Mouse (Mus musculus) spleen, adult 2 months (tissue): ENCODE results near the gene Cnksr1. TPM values are rescaled to one million over a fixed set of nuclear protein-coding genes. Genes with fewer than 3 reads are reported as not detected.
"Not testable (repeated sequence)": the region's sequence is repeated elsewhere in the genome, so short reads cannot be mapped to it uniquely, and the experiment has no call there.

ENCODE experiments used
- DNase-seq, 2 experiments: peaks; one replicate each; pipeline versions ENCODE4 v3.0.0 to v3.0.0-alpha.2; 2012 to 2021; ENCODE audit warnings: low spot score in 2 of 2, low read depth in 1 of 2
- H3K27ac ChIP-seq: fragments of 200-500 bp; 2 replicates; pipeline ENCODE4 v1.5.1; 2012; ENCODE audit warnings: low read length, inconsistent platforms; ENCODE audit not compliant: insufficient read depth
- H3K27me3 ChIP-seq: fragments of 200-500 bp; 2 replicates; pipeline ENCODE4 v1.6.1; 2012; ENCODE audit warnings: mild to moderate bottlenecking, moderate library complexity, low read length, inconsistent platforms; ENCODE audit not compliant: control insufficient read depth, insufficient read depth
- H3K36me3 ChIP-seq: fragments of 200-500 bp; 2 replicates; pipeline ENCODE4 v1.6.1; 2012; ENCODE audit warnings: mild to moderate bottlenecking, low read length, inconsistent platforms; ENCODE audit not compliant: control insufficient read depth, insufficient read depth
- H3K4me1 ChIP-seq: fragments of 200-500 bp; 2 replicates; pipeline ENCODE4 v1.6.1; 2011; ENCODE audit warnings: inconsistent platforms; ENCODE audit not compliant: control insufficient read depth, insufficient read depth, insufficient read length
- H3K4me3 ChIP-seq: fragments of 200-500 bp; 2 replicates; pipeline ENCODE4 v1.5.1; 2011; ENCODE audit warnings: mild to moderate bottlenecking, inconsistent platforms; ENCODE audit not compliant: insufficient read depth, insufficient read length; ENCODE audit errors: extremely low read depth
- CTCF ChIP-seq: fragments of 200-500 bp; IDR thresholded peaks from 2 replicates; pipeline ENCODE4 v1.5.1; 2011; ENCODE audit warnings: mild to moderate bottlenecking, inconsistent platforms; ENCODE audit not compliant: insufficient read depth, insufficient read length, insufficient replicate concordance; ENCODE audit errors: extremely low read depth
- POLR2A ChIP-seq: fragments of 200-500 bp; IDR thresholded peaks from 2 replicates; pipeline ENCODE4 v1.6.1; 2011; ENCODE audit warnings: low read depth, low read length, inconsistent platforms
- WGBS: fragments of 180-500 bp; shearing (Covaris S2); methylation state at CpG from one replicate; pipeline ENCODE4 v1.1.7; 2018; 5-methylcytosine and 5-hydroxymethylcytosine counted together
- polyA plus RNA-seq: library from polyadenylated mRNA; depleted of rRNA; stranded (reverse); fragments of >200 nt; gene quantifications from 2 replicates; pipeline ENCODE4 v1.2.3, GENCODE M21; 2012

Cnksr1 gene
- polyA plus RNA-seq, 1 experiment = 0.26 TPM

DNA sequence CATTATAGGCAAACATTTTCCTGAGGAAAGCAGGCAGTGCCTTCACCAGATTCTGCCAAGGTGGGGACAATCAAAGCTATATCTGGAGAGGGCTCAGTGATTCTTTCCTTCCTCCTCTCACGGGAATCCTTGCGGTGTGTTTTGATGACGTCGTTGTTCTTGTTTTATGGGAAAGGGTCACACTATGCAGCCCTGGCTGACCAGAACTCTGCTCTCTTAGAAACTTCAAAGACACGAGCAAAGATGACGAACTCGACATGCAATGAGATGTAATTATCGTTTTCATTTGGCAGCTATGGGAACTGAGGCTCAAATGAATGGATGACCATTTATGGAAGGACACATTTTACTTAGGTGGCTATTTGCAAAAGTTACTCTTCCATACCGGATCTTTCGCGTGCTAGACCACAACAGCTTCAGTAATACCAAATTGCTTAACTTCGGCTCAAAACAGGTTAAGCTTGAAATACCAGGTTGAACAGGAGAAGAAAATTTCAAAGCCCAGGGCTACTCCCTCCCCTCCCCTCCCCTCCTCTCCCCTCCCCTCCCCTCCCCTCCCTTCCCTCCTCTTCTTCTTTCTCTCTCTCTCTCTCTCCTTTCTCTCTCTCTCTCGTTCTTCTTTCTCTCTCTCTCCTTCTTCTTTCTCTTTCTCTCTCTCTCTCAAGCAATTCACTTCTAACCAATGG is 34.7 kb upstream of the Cnksr1 start:
- H3K27me3 ChIP-seq = no peaks in the 10 kb centered on the region
- no peak for TF ChIP-seq POLR2A
- TF ChIP-seq CTCF = no peak
- DNase-seq = no peak
- peaks cover 7% of the 10 kb centered on the region; the same call in 1 of the 2 replicates for H3K4me1 ChIP-seq
- no peak overlapping the region for H3K27ac ChIP-seq
- WGBS = 5% methylated on average over 12 of the region's 13 CpGs
- H3K4me3 ChIP-seq = 0 out of 2 replicates have a peak overlapping the region, but pooled peaks have one; percentile 11
- 0 out of 2 replicates have a peak, but pooled peaks cover 2% of the 10 kb centered on the region for H3K36me3 ChIP-seq

DNA sequence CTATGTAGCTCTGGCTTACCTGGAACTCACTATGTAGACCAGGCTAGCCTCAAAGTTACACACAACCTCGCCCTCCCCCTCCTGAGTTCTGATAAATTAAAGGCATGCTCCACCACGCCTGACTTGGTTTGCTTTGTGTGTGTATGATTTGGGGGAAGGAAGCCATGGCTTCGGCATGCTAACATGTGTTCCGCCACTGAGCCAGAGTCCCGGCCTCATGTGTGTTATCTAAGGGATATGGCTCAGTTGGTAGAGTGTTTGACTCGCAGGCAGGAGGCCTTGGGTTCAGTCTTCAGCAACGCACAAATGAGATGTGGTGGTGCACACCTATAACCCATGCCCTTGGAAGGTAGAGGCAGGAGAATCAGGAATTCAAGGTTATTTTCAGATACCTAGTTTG is 33.8 kb upstream of the Cnksr1 start:
- WGBS = 90% methylated on average over 7 of the region's 7 CpGs
- Histone ChIP-seq H3K4me3 (no peak overlapping the region), H3K27me3 (no peaks in the 10 kb centered on the region), H3K4me1 (peaks cover 7% of the 10 kb centered on the region; the same call in 1 of the 2 replicates), H3K27ac (no peak overlapping the region), H3K36me3 (0 out of 2 replicates have a peak, but pooled peaks cover 2% of the 10 kb centered on the region)
- DNase-seq = no peak
- no peak for TF ChIP-seq POLR2A
- TF ChIP-seq CTCF = no peak

DNA sequence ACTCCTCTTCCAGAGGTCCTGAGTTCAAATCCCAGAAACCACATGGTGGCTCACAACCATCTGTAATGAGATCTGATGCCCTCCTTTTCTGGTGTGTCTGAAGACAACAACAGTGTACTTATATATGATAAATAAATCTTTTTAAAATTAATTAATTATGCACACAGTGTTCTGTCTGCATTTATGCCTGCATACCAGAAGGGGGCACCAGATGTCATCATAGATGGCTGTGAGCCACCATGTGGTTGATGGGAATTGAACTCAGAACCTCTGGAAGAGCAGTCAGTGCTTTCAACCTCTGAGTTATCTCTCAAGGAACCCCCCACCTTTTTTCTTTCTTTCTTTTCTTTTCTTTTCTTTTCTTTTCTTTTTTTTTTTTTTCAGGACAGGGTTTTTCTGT is 31.4 kb upstream of the Cnksr1 start:
- not testable (repeated sequence) for H3K27me3 ChIP-seq, H3K36me3 ChIP-seq, H3K27ac ChIP-seq, H3K4me3 ChIP-seq, H3K4me1 ChIP-seq, DNase-seq

GRCm38 (mm10) chr4:134268102-134268655 is 30.0 kb upstream of the Cnksr1 start:
- 67% methylated on average over 19 of the region's 19 CpGs for whole genome bisulfite sequencing
- H3K36me3 ChIP-seq = no peaks in the 10 kb centered on the region
- TF ChIP-seq CTCF (no peak), POLR2A (no peak)
- no peak overlapping the region for H3K4me3 ChIP-seq
- peaks cover 4% of the 10 kb centered on the region; the same call in 1 of the 2 replicates for H3K4me1 ChIP-seq
- DNase-seq = no peak
- no peaks in the 10 kb centered on the region for H3K27me3 ChIP-seq
- no peak overlapping the region for H3K27ac ChIP-seq

- DNase-seq = no peak
- Histone ChIP-seq H3K4me1 (no peaks in the 10 kb centered on the region), H3K27ac (no peak overlapping the region), H3K27me3 (no peaks in the 10 kb centered on the region), H3K4me3 (no peak overlapping the region), H3K36me3 (no peaks in the 10 kb centered on the region)
- TF ChIP-seq CTCF (no peak), POLR2A (no peak)
- 84% methylated on average over 9 of the region's 9 CpGs for WGBS
Observed at GRCm38 (mm10) chr4:134265860-134266585, 27.8 kb upstream of the Cnksr1 start.

- Histone ChIP-seq H3K4me3 (no peak overlapping the region), H3K36me3 (no peaks in the 10 kb centered on the region), H3K4me1 (no peaks in the 10 kb centered on the region), H3K27me3 (no peaks in the 10 kb centered on the region), H3K27ac (no peak overlapping the region)
- TF ChIP-seq CTCF (peak; percentile 55; the same call in 1 of the 2 replicates), POLR2A (no peak)
- 46% methylated on average over 6 of the region's 6 CpGs for WGBS
- no peak for DNase-seq
Observed at GRCm38 (mm10) chr4:134263191-134263590, 25.0 kb upstream of the Cnksr1 start.

DNA sequence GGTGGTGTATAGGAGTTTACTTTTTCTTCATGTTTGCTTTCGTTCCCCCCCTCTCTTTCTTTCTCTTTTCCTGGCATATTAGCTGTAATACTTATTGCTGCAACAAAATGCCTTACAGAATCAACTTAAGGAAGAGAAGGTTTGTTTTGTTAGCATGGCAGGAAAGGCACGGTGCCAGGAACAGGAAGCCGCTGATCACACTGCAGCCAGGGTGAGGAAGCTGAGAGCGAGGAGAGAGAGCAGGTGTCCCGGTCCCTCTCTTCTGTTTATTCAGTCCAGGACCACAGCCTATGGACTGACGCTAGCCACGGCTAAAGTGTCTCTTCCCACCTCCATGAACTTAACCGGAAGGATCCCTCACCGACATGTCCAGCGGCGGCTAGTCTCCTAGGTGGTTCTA is 20.2 kb upstream of the Cnksr1 start:
- Histone ChIP-seq H3K4me1 (no peaks in the 10 kb centered on the region), H3K36me3 (no peaks in the 10 kb centered on the region), H3K27ac (no peak overlapping the region), H3K27me3 (peaks cover 2% of the 10 kb centered on the region; the same call in 1 of the 2 replicates), H3K4me3 (no peak overlapping the region)
- WGBS = 16% methylated on average over 11 of the region's 11 CpGs
- TF ChIP-seq POLR2A (no peak), CTCF (no peak)
- DNase-seq = no peak
